Mouse (Mus musculus) liver, embryonic 11.5 days (tissue): ENCODE data around the gene Creb5. TPM values are rescaled to one million over a fixed set of nuclear protein-coding genes. Genes with fewer than 3 reads are reported as not detected.

ENCODE experiments used
- ATAC-seq: fragments of 200-750 bp; cut with Nextera tagmentation; replicated peaks from 2 replicates; pipeline ENCODE4 v1.8.0; 2017; ENCODE audit warnings: moderate number of reproducible peaks, mild to moderate bottlenecking, moderate TSS enrichment, moderate library complexity; ENCODE audit not compliant: low FRiP score
- DNase-seq: peaks from one replicate; pipeline ENCODE4 v3.0.0-alpha.2; 2017; ENCODE audit warnings: low spot score
- H3K27ac ChIP-seq: fragments of 300-500 bp; sonication (generic); 2 replicates; pipeline ENCODE4 v1.5.1; 2014; ENCODE audit warnings: mild to moderate bottlenecking, low read depth, low read length, control low read depth
- H3K27me3 ChIP-seq: fragments of 300-500 bp; sonication (generic); replicated peaks from 2 replicates; pipeline ENCODE4 v1.6.1; 2014; ENCODE audit warnings: low read length, mixed read lengths; ENCODE audit not compliant: control insufficient read depth, insufficient read depth
- H3K36me3 ChIP-seq: fragments of 300-500 bp; sonication (generic); 2 replicates; pipeline ENCODE4 v1.6.1; 2014; ENCODE audit warnings: mild to moderate bottlenecking, low read length, moderate library complexity, mixed read lengths; ENCODE audit not compliant: control insufficient read depth, insufficient read depth
- H3K4me1 ChIP-seq: fragments of 300-500 bp; sonication (generic); replicated peaks from 2 replicates; pipeline ENCODE4 v1.6.1; 2014; ENCODE audit warnings: low read length, mixed read lengths; ENCODE audit not compliant: control insufficient read depth, insufficient read depth
- H3K4me2 ChIP-seq: fragments of 300-500 bp; sonication (generic); 2 replicates; pipeline ENCODE4 v1.6.1; 2014; ENCODE audit warnings: mild to moderate bottlenecking, control low read depth, moderate library complexity
- H3K4me3 ChIP-seq: fragments of 300-500 bp; sonication (generic); 2 replicates; pipeline ENCODE4 v1.5.1; 2014; ENCODE audit warnings: low read depth, low read length, control low read depth
- H3K9ac ChIP-seq: fragments of 300-500 bp; sonication (generic); 2 replicates; pipeline ENCODE4 v1.6.1; 2014; ENCODE audit warnings: low read depth, low read length, control low read depth
- H3K9me3 ChIP-seq: fragments of 300-500 bp; sonication (generic); 2 replicates; pipeline ENCODE4 v1.6.1; 2016; ENCODE audit warnings: low read length, inconsistent platforms, mixed read lengths; ENCODE audit not compliant: control insufficient read depth
- WGBS: fragments of 180-500 bp; shearing (Covaris S2); extraction: QIAGEN DNeasy Blood & Tissue Kit; methylation state at CpG from one replicate; pipeline ENCODE4 v1.1.7; 2014; 5-methylcytosine and 5-hydroxymethylcytosine counted together
- polyA plus RNA-seq: library from polyadenylated mRNA; unstranded; fragments of >200 nt; fragmentation: Nextera tagmentation; extraction: Ambion mirVana; gene quantifications from 2 replicates; pipeline ENCODE4 v1.2.1, GENCODE M21; 2014

Creb5 gene
- polyA plus RNA-seq, 1 experiment from 2014 or later, result 2.3 TPM

DNA sequence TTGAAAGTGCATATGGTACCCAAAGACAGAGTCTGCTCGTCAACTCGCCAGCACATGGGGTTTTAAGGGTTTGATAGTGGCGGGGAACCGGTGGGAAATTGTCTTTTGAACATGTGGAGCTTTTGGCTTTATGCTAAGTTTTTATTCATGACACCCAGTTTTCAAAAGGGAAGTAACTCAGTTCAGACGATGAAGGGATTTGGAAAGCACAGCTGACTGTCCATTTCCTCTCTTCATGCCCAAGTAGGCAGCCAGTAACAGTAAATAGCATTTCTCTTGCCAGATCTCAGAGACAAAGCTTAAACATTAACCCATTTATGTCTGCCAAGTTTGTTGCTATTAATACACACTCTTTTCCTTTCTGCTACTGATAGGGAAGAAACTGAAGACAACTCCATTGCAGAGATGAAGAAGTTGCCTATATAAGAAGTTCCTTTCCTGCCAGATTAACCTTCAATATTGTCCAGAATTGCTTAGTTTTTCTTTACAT is 444.0 kb downstream of the Creb5 start:
- no peak overlapping the region for H3K4me3 ChIP-seq
- no peak overlapping the region for H3K4me2 ChIP-seq
- no peaks in the 10 kb centered on the region for H3K27me3 ChIP-seq
- ATAC-seq, result no peak
- no peak for DNase-seq
- H3K9ac ChIP-seq, result no peak overlapping the region
- 70% methylated on average over 5 of the region's 5 CpGs for WGBS
- H3K4me1 ChIP-seq, result no peaks in the 10 kb centered on the region
- H3K36me3 ChIP-seq, result no peaks in the 10 kb centered on the region
- H3K9me3 ChIP-seq, result no peaks in the 10 kb centered on the region
- H3K27ac ChIP-seq, result no peak overlapping the region

GRCm38 (mm10) chr6:53733546-53733945 is 446.5 kb downstream of the Creb5 start:
- Histone ChIP-seq H3K4me1 (no peaks in the 10 kb centered on the region), H3K27ac (no peak overlapping the region), H3K9me3 (no peaks in the 10 kb centered on the region), H3K4me3 (no peak overlapping the region), H3K36me3 (no peaks in the 10 kb centered on the region), H3K4me2 (no peak overlapping the region), H3K27me3 (no peaks in the 10 kb centered on the region), H3K9ac (no peak overlapping the region)
- WGBS, result 78% methylated on average over 1 of the region's 1 CpGs
- ATAC-seq (no peak), DNase-seq (no peak)

DNA sequence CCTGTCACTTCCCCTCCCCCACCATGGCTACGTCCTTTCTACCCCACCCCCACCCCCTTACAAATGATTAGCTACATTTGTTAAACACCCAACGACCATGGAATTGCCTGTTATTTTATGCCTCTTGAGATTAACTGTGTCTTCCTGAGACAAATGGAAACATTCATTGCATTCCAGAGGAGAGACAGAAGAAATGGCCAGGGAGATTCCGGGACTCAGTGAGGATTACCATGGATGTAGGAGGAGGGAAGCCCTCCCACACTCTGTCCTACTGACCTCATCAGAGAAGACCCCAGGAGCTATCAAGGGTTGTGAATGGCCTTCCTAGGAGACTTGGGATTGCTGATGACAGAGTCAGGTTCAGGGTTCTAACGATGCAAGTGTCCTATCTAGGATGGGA is 446.9 kb downstream of the Creb5 start:
- Histone ChIP-seq H3K27ac (no peak overlapping the region), H3K9me3 (no peaks in the 10 kb centered on the region), H3K4me1 (no peaks in the 10 kb centered on the region), H3K36me3 (no peaks in the 10 kb centered on the region), H3K4me2 (no peak overlapping the region), H3K4me3 (no peak overlapping the region), H3K27me3 (no peaks in the 10 kb centered on the region), H3K9ac (no peak overlapping the region)
- WGBS, result 35% methylated on average over 4 of the region's 4 CpGs
- DNase-seq (no peak), ATAC-seq (no peak)

GRCm38 (mm10) chr6:53735696-53736095 is 448.6 kb downstream of the Creb5 start:
- Histone ChIP-seq H3K4me2 (no peak overlapping the region), H3K4me1 (no peaks in the 10 kb centered on the region), H3K9ac (no peak overlapping the region), H3K27ac (no peak overlapping the region), H3K36me3 (no peaks in the 10 kb centered on the region), H3K9me3 (no peaks in the 10 kb centered on the region), H3K27me3 (no peaks in the 10 kb centered on the region), H3K4me3 (no peak overlapping the region)
- no peak for DNase-seq
- WGBS, result 68% methylated on average over 6 of the region's 6 CpGs
- no peak for ATAC-seq

DNA sequence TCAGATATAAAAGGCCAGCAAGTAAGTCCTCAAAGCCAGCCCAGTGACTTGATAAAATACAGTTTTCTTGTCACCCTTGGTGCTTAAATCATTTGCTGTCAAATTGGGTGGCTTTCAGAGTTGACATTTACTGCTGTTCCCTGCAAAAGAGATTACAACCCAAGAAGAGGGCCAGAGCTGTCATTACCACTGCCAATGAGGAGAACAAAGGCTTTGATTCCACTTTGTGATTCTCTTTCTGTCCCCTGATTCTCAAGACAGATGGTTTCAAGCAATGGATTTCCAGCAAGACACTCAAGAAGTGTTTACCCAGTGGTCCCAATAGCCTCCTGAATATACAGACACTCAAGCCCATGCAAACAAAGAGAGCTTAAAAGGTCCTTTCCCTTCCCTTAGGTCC is 451.1 kb downstream of the Creb5 start:
- H3K27ac ChIP-seq, result no peak overlapping the region
- peak; percentile 11 for DNase-seq

DNA sequence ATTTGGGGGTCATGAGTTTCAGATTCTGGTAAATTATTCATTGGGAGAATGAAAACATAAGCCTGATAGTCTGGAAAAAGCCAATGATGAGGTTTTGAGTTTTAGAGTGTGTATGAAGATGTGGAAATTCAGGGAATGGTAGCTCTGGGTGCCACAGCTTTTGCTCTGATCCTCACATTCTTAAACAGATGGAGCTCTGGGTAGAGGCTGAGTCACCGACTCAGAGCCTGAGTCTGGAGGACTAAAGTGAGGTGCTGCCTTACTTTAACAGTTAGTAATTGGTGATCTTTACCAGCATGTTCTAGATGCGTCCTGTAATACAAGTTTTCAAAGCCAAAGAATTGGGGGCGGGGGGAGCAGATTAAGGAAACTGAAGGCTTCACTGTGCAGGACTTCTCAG is 454.2 kb downstream of the Creb5 start:
- 85% methylated on average over 3 of the region's 3 CpGs for WGBS
- no peak for ATAC-seq

More for the DNA sequence above, 451.1 kb downstream of the Creb5 start:
- H3K9me3 ChIP-seq, result no peaks in the 10 kb centered on the region
- H3K4me3 ChIP-seq, result no peak overlapping the region
- H3K27me3 ChIP-seq, result no peaks in the 10 kb centered on the region
- no peak overlapping the region for H3K4me2 ChIP-seq
- no peak for ATAC-seq
- no peak overlapping the region for H3K9ac ChIP-seq
- no peaks in the 10 kb centered on the region for H3K4me1 ChIP-seq
- H3K36me3 ChIP-seq, result no peaks in the 10 kb centered on the region

More for the DNA sequence above, 454.2 kb downstream of the Creb5 start:
- Histone ChIP-seq H3K9me3 (no peaks in the 10 kb centered on the region), H3K4me3 (no peak overlapping the region), H3K4me1 (no peaks in the 10 kb centered on the region), H3K27me3 (no peaks in the 10 kb centered on the region), H3K27ac (no peak overlapping the region), H3K4me2 (no peak overlapping the region), H3K9ac (no peak overlapping the region), H3K36me3 (no peaks in the 10 kb centered on the region)
- no peak for DNase-seq

Other genes starting within 250 kb of the Creb5 start
- 1.7 and 1.9 TPM in 2 replicates for gene Jazf1, start 218.6 kb upstream of the Creb5 start, polyA plus RNA-seq